Mouse (Mus musculus): ENCODE measurements around the gene Olfr414. TPM values are rescaled to one million over a fixed set of nuclear protein-coding genes. Genes with fewer than 3 reads are reported as not detected.

Gene Olfr414
- not detected in 2 replicates for polyA plus RNA-seq (2014; fragmentation: Nextera tagmentation; extraction: Ambion mirVana)

DNA sequence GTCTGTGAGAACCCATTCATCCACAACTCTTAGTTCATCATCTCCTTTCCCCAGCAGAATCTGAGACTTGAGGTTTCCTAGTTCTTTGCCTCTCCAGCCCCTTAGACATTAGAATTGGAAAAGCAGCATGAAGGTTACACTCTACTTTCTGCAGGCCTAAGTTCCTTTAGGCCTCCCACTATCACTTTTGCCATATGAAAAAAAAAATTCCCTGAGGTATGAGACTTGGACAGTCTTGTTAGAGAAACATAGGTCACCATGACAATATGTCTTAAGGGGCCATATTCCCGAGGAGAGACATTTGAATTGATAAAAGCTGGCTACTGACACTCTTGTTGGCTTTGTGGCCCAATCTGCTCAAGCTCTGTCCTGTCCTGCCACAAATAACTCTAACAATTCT is at the start of gene Olfr414:
TSS of gene Olfr414 (plus strand) at position 301 of the 400 bp plus-strand sequence.
- no peak within 1 kb of the TSS for H3K4me3 ChIP-seq (ENCODE audit: low read depth, low read length)
- no peak within 1 kb of the TSS for H3K27ac ChIP-seq (ENCODE audit: low read length)
- no peaks in the 10 kb centered on the region for H3K27me3 ChIP-seq (ENCODE audit: control insufficient read depth, insufficient read depth, low read length)
- no peaks in the 10 kb centered on the region for H3K9me3 ChIP-seq (ENCODE audit: control insufficient read depth, low read depth, low read length)
- no peaks in the 10 kb centered on the region for H3K4me1 ChIP-seq (ENCODE audit: control insufficient read depth, insufficient read depth, low read length)
- 67% methylated on average over 1 of the region's 1 CpGs for WGBS
- H3K9ac ChIP-seq (replicated peaks; ENCODE audit: low read depth, low read length) = no peak within 1 kb of the TSS
- no peak for ATAC-seq (ENCODE audit: insufficient number of reproducible peaks, insufficient read depth, low FRiP score, low read depth)
- H3K36me3 ChIP-seq (ENCODE audit: control insufficient read depth, insufficient read depth, low read length) = no peaks in the 10 kb centered on the region
- H3K4me2 ChIP-seq (replicated peaks; ENCODE audit: low read depth, low read length) = no peak within 1 kb of the TSS

DNA sequence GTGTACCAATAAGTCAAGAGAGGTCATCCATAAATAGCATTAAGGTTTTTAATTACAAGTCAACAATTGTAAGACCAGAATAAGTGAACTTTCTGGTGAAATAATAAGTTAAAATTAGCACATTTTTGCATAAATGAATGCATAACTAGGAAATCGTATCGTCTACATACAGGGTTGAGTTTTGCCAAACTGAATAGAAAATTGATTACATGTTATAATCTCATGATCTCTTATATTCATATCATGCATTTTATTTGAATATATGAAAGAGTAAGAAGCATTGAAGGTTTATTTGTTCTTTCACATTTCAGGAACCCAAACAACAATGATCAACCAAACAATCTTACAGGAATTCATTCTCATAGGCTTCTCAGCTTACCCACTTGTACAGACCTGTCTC is 33.1 kb upstream of the Olfr414 start, which contains the start of gene Olfr248:
TSS of gene Olfr248 (plus strand) at position 301 of the 400 bp plus-strand sequence.
- no peak within 1 kb of the TSS for H3K4me2 ChIP-seq (replicated peaks; ENCODE audit: low read depth, low read length)
- ATAC-seq (ENCODE audit: insufficient number of reproducible peaks, insufficient read depth, low FRiP score, low read depth) = no peak
- WGBS = 89% methylated on average over 2 of the region's 2 CpGs

DNA sequence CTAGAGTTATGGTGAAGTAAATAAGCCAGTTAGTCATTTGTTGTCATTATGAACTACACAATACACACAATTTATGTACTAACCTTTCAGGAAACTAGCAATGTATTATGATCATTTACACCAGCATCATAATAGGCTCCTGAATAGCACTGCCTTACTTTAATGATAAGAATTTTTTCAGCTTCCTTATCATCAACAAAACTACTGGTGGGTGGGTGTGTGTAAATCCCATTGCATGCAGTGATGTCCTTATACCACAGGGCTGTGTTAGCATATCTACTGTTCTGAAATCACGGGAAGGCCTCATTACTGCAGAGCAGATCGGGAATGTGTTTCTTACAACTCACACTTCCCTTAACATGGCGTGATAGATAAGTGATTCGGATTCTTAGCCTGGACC is 905 bp upstream of the Olfr414 start:
- Histone ChIP-seq H3K27me3 (ENCODE audit: control insufficient read depth, insufficient read depth, low read length) (no peaks in the 10 kb centered on the region), H3K27ac (ENCODE audit: low read length) (no peak overlapping the region), H3K4me3 (ENCODE audit: low read depth, low read length) (no peak overlapping the region), H3K9ac (replicated peaks; ENCODE audit: low read depth, low read length) (no peak overlapping the region), H3K9me3 (ENCODE audit: control insufficient read depth, low read depth, low read length) (no peaks in the 10 kb centered on the region), H3K4me1 (ENCODE audit: control insufficient read depth, insufficient read depth, low read length) (no peaks in the 10 kb centered on the region), H3K4me2 (replicated peaks; ENCODE audit: low read depth, low read length) (no peak overlapping the region), H3K36me3 (ENCODE audit: control insufficient read depth, insufficient read depth, low read length) (no peaks in the 10 kb centered on the region)
- ATAC-seq (ENCODE audit: insufficient number of reproducible peaks, insufficient read depth, low FRiP score, low read depth) = no peak
- WGBS = 85% methylated on average over 4 of the region's 4 CpGs

More for the DNA sequence above, 33.1 kb upstream of the Olfr414 start, which contains the start of gene Olfr248:
- Histone ChIP-seq H3K4me1 (ENCODE audit: control insufficient read depth, insufficient read depth, low read length) (no peaks in the 10 kb centered on the region), H3K36me3 (ENCODE audit: control insufficient read depth, insufficient read depth, low read length) (no peaks in the 10 kb centered on the region), H3K27ac (ENCODE audit: low read length) (no peak within 1 kb of the TSS), H3K9ac (replicated peaks; ENCODE audit: low read depth, low read length) (no peak within 1 kb of the TSS), H3K4me3 (ENCODE audit: low read depth, low read length) (no peak within 1 kb of the TSS), H3K9me3 (ENCODE audit: control insufficient read depth, low read depth, low read length) (no peaks in the 10 kb centered on the region), H3K27me3 (ENCODE audit: control insufficient read depth, insufficient read depth, low read length) (no peaks in the 10 kb centered on the region)

DNA sequence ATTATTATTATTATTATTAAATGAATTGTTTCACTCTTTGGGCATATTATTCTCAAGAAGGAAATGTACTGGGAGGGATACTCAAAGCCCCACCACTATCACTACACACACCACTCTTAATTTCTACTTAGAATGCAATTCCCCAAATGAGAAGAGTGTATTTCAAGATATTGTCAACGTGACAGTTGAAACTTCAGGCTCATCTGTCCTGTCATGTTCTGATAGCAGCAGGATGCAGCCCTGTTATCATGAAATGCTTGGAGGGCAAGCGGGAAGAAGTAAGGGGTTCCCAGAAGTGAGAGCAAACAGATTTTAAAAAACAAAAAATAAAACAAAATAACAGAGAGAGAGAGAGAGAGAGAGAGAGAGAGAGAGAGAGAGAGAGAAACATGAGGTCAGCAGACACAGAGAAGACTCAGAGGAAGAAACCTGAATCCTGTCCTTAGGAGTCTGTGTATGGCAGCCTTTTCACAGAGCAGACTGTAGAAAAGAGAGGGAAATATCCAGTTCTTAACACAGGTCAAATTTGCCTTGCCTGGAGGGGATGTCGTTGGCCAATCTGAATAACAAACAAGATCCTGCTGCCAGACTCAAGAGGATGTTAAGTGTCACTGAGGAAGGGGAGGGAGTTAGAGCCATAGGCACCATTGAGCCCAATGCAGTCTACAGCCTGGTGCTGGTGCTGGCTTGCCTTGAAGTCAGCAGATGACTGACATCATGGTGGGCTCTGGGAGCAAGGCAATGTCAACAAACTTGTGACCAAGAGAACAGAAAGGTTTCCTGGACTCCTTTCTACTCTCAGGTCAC is 2.5 kb downstream of the Olfr414 start:
- Histone ChIP-seq H3K9ac (replicated peaks; ENCODE audit: low read depth, low read length) (no peak overlapping the region), H3K27me3 (ENCODE audit: control insufficient read depth, insufficient read depth, low read length) (no peaks in the 10 kb centered on the region), H3K36me3 (ENCODE audit: control insufficient read depth, insufficient read depth, low read length) (no peaks in the 10 kb centered on the region), H3K4me2 (replicated peaks; ENCODE audit: low read depth, low read length) (no peak overlapping the region), H3K9me3 (ENCODE audit: control insufficient read depth, low read depth, low read length) (no peaks in the 10 kb centered on the region), H3K4me3 (ENCODE audit: low read depth, low read length) (no peak overlapping the region), H3K27ac (ENCODE audit: low read length) (no peak overlapping the region), H3K4me1 (ENCODE audit: control insufficient read depth, insufficient read depth, low read length) (no peaks in the 10 kb centered on the region)
- no peak for ATAC-seq (ENCODE audit: insufficient number of reproducible peaks, insufficient read depth, low FRiP score, low read depth)
- WGBS = 50% methylated on average over 3 of the region's 3 CpGs

DNA sequence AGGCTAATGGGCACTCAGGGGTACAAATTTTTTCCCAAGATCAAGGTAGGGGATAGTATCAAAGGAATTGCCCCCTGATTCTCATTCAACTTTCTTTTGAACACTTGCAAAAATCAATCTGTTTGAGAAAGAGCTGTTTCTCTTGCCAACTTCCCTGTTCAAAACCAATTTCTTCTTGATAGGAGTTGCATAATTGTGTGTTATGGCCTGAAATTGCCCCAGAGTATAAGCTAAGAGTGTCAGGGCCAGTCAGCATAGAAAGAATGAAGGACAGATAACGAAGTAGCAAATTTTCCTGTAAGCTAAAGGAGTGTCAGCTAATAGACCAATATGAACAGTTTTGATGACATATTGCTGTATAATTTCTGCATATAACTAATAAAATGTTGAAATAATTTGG is 3.5 kb downstream of the Olfr414 start:
- no peak for ATAC-seq (ENCODE audit: insufficient number of reproducible peaks, insufficient read depth, low FRiP score, low read depth)
- Histone ChIP-seq H3K27me3 (ENCODE audit: control insufficient read depth, insufficient read depth, low read length) (no peaks in the 10 kb centered on the region), H3K4me1 (ENCODE audit: control insufficient read depth, insufficient read depth, low read length) (no peaks in the 10 kb centered on the region), H3K4me2 (replicated peaks; ENCODE audit: low read depth, low read length) (no peak overlapping the region), H3K36me3 (ENCODE audit: control insufficient read depth, insufficient read depth, low read length) (no peaks in the 10 kb centered on the region), H3K9me3 (ENCODE audit: control insufficient read depth, low read depth, low read length) (no peaks in the 10 kb centered on the region), H3K27ac (ENCODE audit: low read length) (no peak overlapping the region), H3K4me3 (ENCODE audit: low read depth, low read length) (no peak overlapping the region), H3K9ac (replicated peaks; ENCODE audit: low read depth, low read length) (no peak overlapping the region)
- 90% methylated on average over 1 of the region's 1 CpGs for WGBS

DNA sequence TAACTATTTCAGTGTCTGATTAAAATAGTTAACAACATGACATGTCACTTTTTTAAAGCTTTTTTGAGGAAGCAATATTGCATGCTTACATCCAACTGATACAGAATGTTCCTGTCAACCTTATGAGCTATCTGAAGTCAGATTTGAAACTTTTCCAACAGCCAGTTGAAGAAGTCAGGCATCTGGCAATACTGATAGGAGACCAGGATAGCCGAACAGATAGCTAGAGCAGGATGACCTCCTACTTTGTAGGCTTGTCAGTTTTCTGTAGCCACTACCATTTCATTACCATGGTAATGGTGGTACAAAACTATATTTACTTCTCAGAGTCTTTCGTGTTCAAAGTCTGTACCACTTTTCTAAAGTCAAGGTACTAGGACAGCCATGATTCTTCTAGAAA is 4.5 kb downstream of the Olfr414 start:
- no peak overlapping the region for H3K9ac ChIP-seq (replicated peaks; ENCODE audit: low read depth, low read length)
- H3K4me1 ChIP-seq (ENCODE audit: control insufficient read depth, insufficient read depth, low read length) = no peaks in the 10 kb centered on the region
- no peak for ATAC-seq (ENCODE audit: insufficient number of reproducible peaks, insufficient read depth, low FRiP score, low read depth)
- H3K4me3 ChIP-seq (ENCODE audit: low read depth, low read length) = no peak overlapping the region
- no peaks in the 10 kb centered on the region for H3K9me3 ChIP-seq (ENCODE audit: control insufficient read depth, low read depth, low read length)
- no peaks in the 10 kb centered on the region for H3K36me3 ChIP-seq (ENCODE audit: control insufficient read depth, insufficient read depth, low read length)
- no peak overlapping the region for H3K27ac ChIP-seq (ENCODE audit: low read length)
- WGBS = 87% methylated on average over 2 of the region's 2 CpGs
- no peak overlapping the region for H3K4me2 ChIP-seq (replicated peaks; ENCODE audit: low read depth, low read length)
- no peaks in the 10 kb centered on the region for H3K27me3 ChIP-seq (ENCODE audit: control insufficient read depth, insufficient read depth, low read length)

DNA sequence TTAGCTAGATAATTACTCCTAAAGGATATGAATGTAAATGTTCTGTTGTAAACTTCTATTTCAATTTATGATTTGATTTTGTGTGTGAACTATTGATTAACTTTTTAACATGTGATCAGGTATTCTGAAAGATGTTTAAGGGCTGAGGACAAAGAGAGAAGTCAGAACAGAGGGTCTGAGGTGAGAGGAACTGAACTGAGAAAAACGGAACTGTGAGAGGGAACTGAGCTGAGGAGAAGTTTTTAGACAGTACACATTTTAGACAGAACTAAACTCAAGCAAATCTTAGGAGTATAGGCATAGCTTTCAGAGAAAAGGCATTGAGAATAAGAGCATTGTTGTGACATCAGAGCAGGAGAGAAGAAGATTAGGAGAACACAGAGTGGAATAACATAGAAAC is 10.3 kb downstream of the Olfr414 start:
- 30% methylated on average over 1 of the region's 1 CpGs for WGBS
- Histone ChIP-seq H3K9me3 (ENCODE audit: control insufficient read depth, low read depth, low read length) (no peaks in the 10 kb centered on the region), H3K4me2 (replicated peaks; ENCODE audit: low read depth, low read length) (no peak overlapping the region), H3K27ac (ENCODE audit: low read length) (no peak overlapping the region), H3K27me3 (ENCODE audit: control insufficient read depth, insufficient read depth, low read length) (no peaks in the 10 kb centered on the region), H3K9ac (replicated peaks; ENCODE audit: low read depth, low read length) (no peak overlapping the region), H3K4me3 (ENCODE audit: low read depth, low read length) (no peak overlapping the region), H3K36me3 (ENCODE audit: control insufficient read depth, insufficient read depth, low read length) (no peaks in the 10 kb centered on the region), H3K4me1 (ENCODE audit: control insufficient read depth, insufficient read depth, low read length) (no peaks in the 10 kb centered on the region)
- ATAC-seq (ENCODE audit: insufficient number of reproducible peaks, insufficient read depth, low FRiP score, low read depth) = no peak

DNA sequence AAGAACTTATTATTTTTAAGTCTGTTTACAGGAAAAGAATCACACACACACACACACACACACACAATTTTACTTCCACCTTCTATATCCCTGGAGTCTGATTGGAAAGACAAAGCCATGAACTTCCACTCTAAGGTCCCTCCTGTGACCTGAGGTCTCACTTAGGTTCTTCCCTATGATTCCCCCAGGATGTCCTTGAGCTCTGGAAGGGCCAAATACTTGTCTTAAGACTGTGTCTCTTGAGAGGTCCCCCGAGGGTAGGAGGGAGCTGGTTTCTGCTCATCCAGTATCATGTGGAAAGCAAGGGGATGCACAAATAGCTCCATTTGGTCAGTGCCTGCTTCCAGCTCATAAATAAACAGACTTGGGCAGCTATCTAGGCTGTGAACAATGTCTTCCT is 17.9 kb downstream of the Olfr414 start, which contains the start of gene Olfr220:
TSS of gene Olfr220 (plus strand) at position 301 of the 400 bp plus-strand sequence.
- ATAC-seq (ENCODE audit: insufficient number of reproducible peaks, insufficient read depth, low FRiP score, low read depth) = no peak
- no peaks in the 10 kb centered on the region for H3K9me3 ChIP-seq (ENCODE audit: control insufficient read depth, low read depth, low read length)
- no peaks in the 10 kb centered on the region for H3K27me3 ChIP-seq (ENCODE audit: control insufficient read depth, insufficient read depth, low read length)
- H3K4me2 ChIP-seq (replicated peaks; ENCODE audit: low read depth, low read length) = no peak within 1 kb of the TSS
- H3K4me3 ChIP-seq (ENCODE audit: low read depth, low read length) = no peak within 1 kb of the TSS
- no peaks in the 10 kb centered on the region for H3K36me3 ChIP-seq (ENCODE audit: control insufficient read depth, insufficient read depth, low read length)
- 61% methylated on average over 1 of the region's 1 CpGs for WGBS
- no peak within 1 kb of the TSS for H3K9ac ChIP-seq (replicated peaks; ENCODE audit: low read depth, low read length)
- H3K4me1 ChIP-seq (ENCODE audit: control insufficient read depth, insufficient read depth, low read length) = no peaks in the 10 kb centered on the region
- no peak within 1 kb of the TSS for H3K27ac ChIP-seq (ENCODE audit: low read length)
